Mouse (Mus musculus) frontal cortex, adult 2 months (tissue): ENCODE results near the gene Inafm2. TPM values are rescaled to one million over a fixed set of nuclear protein-coding genes. Genes with fewer than 3 reads are reported as not detected.
A peak's percentile ranks its signal among the peaks of the same experiment; 100 is the strongest.

ENCODE experiments used
- DNase-seq, 2 experiments: peaks; one replicate each; pipeline ENCODE4 v3.0.0; 2022; ENCODE audit warnings: low spot score in 1 of 2; ENCODE audit errors: extremely low spot score in 1 of 2
- polyA plus RNA-seq: library from polyadenylated mRNA; depleted of rRNA; stranded (reverse); fragments of >200 nt; gene quantifications from 2 replicates; pipeline ENCODE4 v1.2.3, GENCODE M21; 2012; rRNA removed

Inafm2 gene
- polyA plus RNA-seq, 1 experiment = 30.1 TPM

GRCm38 (mm10) chr2:118776295-118776694, 30.7 kb downstream of the Inafm2 start:
- DNase-seq = no peak

- DNase-seq = no peak
Measured at GRCm38 (mm10) chr2:118778418-118778817, 32.9 kb downstream of the Inafm2 start.

GRCm38 (mm10) chr2:118779065-118779464, 33.5 kb downstream of the Inafm2 start:
- no peak for DNase-seq

- DNase-seq = peak; percentile 90 to 97
Measured at GRCm38 (mm10) chr2:118779504-118780480, 34.2 kb downstream of the Inafm2 start, which contains the start of gene Disp2. TSS of gene Disp2 (plus strand) at chr2:118779719.

- DNase-seq = no peak
Measured at GRCm38 (mm10) chr2:118781115-118781514, 35.6 kb downstream of the Inafm2 start.

- DNase-seq = no peak
Measured at GRCm38 (mm10) chr2:118782303-118782702, 36.7 kb downstream of the Inafm2 start.

GRCm38 (mm10) chr2:118783093-118783492, 37.5 kb downstream of the Inafm2 start:
- DNase-seq = no peak

- DNase-seq = no peak
Measured at GRCm38 (mm10) chr2:118783663-118784062, 38.1 kb downstream of the Inafm2 start.

- DNase-seq = no peak
Measured at GRCm38 (mm10) chr2:118786525-118786924, 41.0 kb downstream of the Inafm2 start.

GRCm38 (mm10) chr2:118789501-118789900, 43.9 kb downstream of the Inafm2 start:
- DNase-seq = no peak

GRCm38 (mm10) chr2:118790221-118790550, 44.6 kb downstream of the Inafm2 start:
- DNase-seq = no peak

- DNase-seq = peak in 1 of 2 experiments; percentile 66
Measured at GRCm38 (mm10) chr2:118790551-118791525, 45.3 kb downstream of the Inafm2 start.

GRCm38 (mm10) chr2:118791591-118792258, 46.2 kb downstream of the Inafm2 start:
- no peak for DNase-seq

GRCm38 (mm10) chr2:118792259-118792613, 46.7 kb downstream of the Inafm2 start:
- no peak for DNase-seq

GRCm38 (mm10) chr2:118793636-118794035, 48.1 kb downstream of the Inafm2 start:
- DNase-seq = no peak

Other genes starting within 250 kb of the Inafm2 start
- gene Bmf, start 196.1 kb upstream of the Inafm2 start, polyA plus RNA-seq = 2.4 and 3.8 TPM in 2 replicates
- 2.3 and 4.8 TPM in 2 replicates for gene Bub1b, start 147.5 kb upstream of the Inafm2 start, polyA plus RNA-seq
- 58.0 and 60.0 TPM in 2 replicates for gene Pak6, start 82.5 kb upstream of the Inafm2 start, polyA plus RNA-seq
- 24.2 and 24.3 TPM in 2 replicates for gene Ankrd63, start 41.8 kb upstream of the Inafm2 start, polyA plus RNA-seq
- gene Plcb2, start 17.3 kb upstream of the Inafm2 start, polyA plus RNA-seq = 3.1 and 3.5 TPM in 2 replicates
- 6.5 and 7.4 TPM in 2 replicates for gene Ccdc9b, start 16.9 kb downstream of the Inafm2 start, polyA plus RNA-seq
- not detected in 2 replicates for gene Phgr1, start 27.0 kb downstream of the Inafm2 start, polyA plus RNA-seq
- gene Disp2, start 34.0 kb downstream of the Inafm2 start, polyA plus RNA-seq = 114 and 125 TPM in 2 replicates
- gene Knstrn, start 68.2 kb downstream of the Inafm2 start, polyA plus RNA-seq = 2.9 and 3.2 TPM in 2 replicates
- 126 and 131 TPM in 2 replicates for gene Ivd, start 116.2 kb downstream of the Inafm2 start, polyA plus RNA-seq
- 25.4 and 26.8 TPM in 2 replicates for gene Bahd1, start 154.6 kb downstream of the Inafm2 start, polyA plus RNA-seq
- gene Chst14, start 180.7 kb downstream of the Inafm2 start, polyA plus RNA-seq = 3.2 and 3.3 TPM in 2 replicates